Mouse (Mus musculus) kidney, adult 2 months (tissue): Measurements from ENCODE around the gene Rsph6a.

ENCODE experiments used
- CTCF ChIP-seq: fragments of 200-500 bp; conservative IDR thresholded peaks from 2 replicates; pipeline ENCODE4 v1.5.1; 2011; ENCODE audit warnings: low read depth, mild to moderate bottlenecking, control low read depth, low read length, moderate library complexity, mixed read lengths; ENCODE audit not compliant: insufficient read depth, insufficient read length
- POLR2A ChIP-seq: fragments of 200-500 bp; IDR thresholded peaks from one replicate; pipeline ENCODE4 v1.6.1; 2011; ENCODE audit warnings: low read depth, low read length, control low read depth

GRCm38 (mm10) chr7:19088813-19089212, 34.3 kb downstream of the Rsph6a start:
- TF ChIP-seq CTCF, result peak; percentile 73
- TF ChIP-seq POLR2A, result no peak
